Mouse (Mus musculus) G1E (cell line): ENCODE measurements at regions not wholly inside any gene's neighbourhood (a gene's known extent, or its start where the extent isn't known, plus 50 kb on each side); places are given as distances from the start of the nearest gene placed in this dataset.

ENCODE experiments used
- CTCF ChIP-seq: IDR thresholded peaks from 2 replicates; pipeline ENCODE4 v1.5.1; 2012; ENCODE audit warnings: low read depth, low read length, inconsistent platforms, mixed read lengths
- GATA2 ChIP-seq: IDR thresholded peaks from 2 replicates; pipeline ENCODE4 v1.6.1; 2012; ENCODE audit warnings: low read depth, low read length, inconsistent platforms, borderline replicate concordance
- POLR2AphosphoS5 ChIP-seq: IDR thresholded peaks from 2 replicates; pipeline ENCODE4 v1.6.1; 2012; ENCODE audit warnings: low read depth, low read length, inconsistent platforms; ENCODE audit not compliant: insufficient replicate concordance
- TAL1 ChIP-seq: conservative IDR thresholded peaks from 2 replicates; pipeline ENCODE4 v1.6.1; 2012; ENCODE audit warnings: low read depth, low read length, inconsistent platforms, mixed read lengths

DNA sequence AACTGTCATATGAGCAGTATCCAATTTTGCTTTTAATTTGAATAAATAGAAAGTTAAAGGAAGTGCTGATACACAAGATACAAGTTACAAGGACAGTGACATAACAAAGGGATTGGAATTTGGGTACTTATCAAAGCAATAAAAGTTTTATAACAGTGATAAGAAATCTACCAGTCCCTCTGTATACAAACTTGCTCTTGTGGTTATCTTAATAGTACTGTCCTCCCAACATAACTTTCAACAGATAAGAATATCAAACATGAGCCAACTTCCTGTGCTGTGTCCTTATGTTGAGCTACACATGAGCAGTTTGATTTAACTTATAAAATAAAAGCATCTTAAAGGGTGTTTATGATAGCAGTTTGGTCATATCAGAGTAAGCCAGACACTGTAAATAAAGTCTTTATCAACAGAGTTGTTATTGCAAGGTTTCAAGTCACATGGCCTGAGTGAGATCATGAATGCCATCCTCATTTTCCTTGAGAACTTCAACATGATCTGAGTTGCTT is 105.5 kb upstream of the Slitrk5 start:
- TF ChIP-seq CTCF (no peak), TAL1 (peak; percentile 88), POLR2AphosphoS5 (no peak), GATA2 (no peak)
